Mouse (Mus musculus) midbrain, embryonic 12.5 days (tissue): ENCODE results near the gene Ptprn. TPM values are rescaled to one million over a fixed set of nuclear protein-coding genes. Genes with fewer than 3 reads are reported as not detected.

Experiments used
- ATAC-seq: fragments of 200-750 bp; cut with Nextera tagmentation; 2 replicates; pipeline ENCODE4 v1.8.0; 2017; ENCODE audit warnings: low read depth, moderate TSS enrichment, moderate library complexity; ENCODE audit not compliant: low FRiP score
- H3K27ac ChIP-seq: fragments of 300-500 bp; sonication (generic); replicated peaks from 2 replicates; pipeline ENCODE4 v1.5.1; 2016; ENCODE audit warnings: mild to moderate bottlenecking
- H3K27me3 ChIP-seq: fragments of 300-500 bp; sonication (generic); 2 replicates; pipeline ENCODE4 v1.6.1; 2016; ENCODE audit warnings: mild to moderate bottlenecking
- H3K36me3 ChIP-seq: fragments of 300-500 bp; sonication (generic); 2 replicates; pipeline ENCODE4 v1.6.1; 2016
- H3K4me1 ChIP-seq: fragments of 300-500 bp; sonication (generic); 2 replicates; pipeline ENCODE4 v1.6.1; 2016
- H3K4me2 ChIP-seq: fragments of 300-500 bp; sonication (generic); replicated peaks from 2 replicates; pipeline ENCODE4 v1.6.1; 2016; ENCODE audit warnings: mild to moderate bottlenecking, moderate library complexity
- H3K4me3 ChIP-seq: fragments of 300-500 bp; sonication (generic); 2 replicates; pipeline ENCODE4 v1.5.1; 2016; ENCODE audit warnings: mild to moderate bottlenecking
- H3K9ac ChIP-seq: fragments of 300-500 bp; sonication (generic); replicated peaks from 2 replicates; pipeline ENCODE4 v1.6.1; 2016; ENCODE audit warnings: mild to moderate bottlenecking, moderate library complexity
- H3K9me3 ChIP-seq: fragments of 300-500 bp; sonication (generic); 2 replicates; pipeline ENCODE4 v1.6.1; 2016; ENCODE audit warnings: mild to moderate bottlenecking
- WGBS: fragments of 180-500 bp; shearing (Covaris S2); methylation state at CpG from one replicate; pipeline ENCODE4 v1.1.7; 2016; 5-methylcytosine and 5-hydroxymethylcytosine counted together
- polyA plus RNA-seq: library from polyadenylated mRNA; unstranded; fragments of >200 nt; fragmentation: Nextera tagmentation; extraction: Ambion mirVana; gene quantifications from 2 replicates; pipeline ENCODE4 v1.2.1, GENCODE M21; 2016

The Ptprn gene
- polyA plus RNA-seq, 1 experiment from 2014 or later: 9.3 TPM

DNA sequence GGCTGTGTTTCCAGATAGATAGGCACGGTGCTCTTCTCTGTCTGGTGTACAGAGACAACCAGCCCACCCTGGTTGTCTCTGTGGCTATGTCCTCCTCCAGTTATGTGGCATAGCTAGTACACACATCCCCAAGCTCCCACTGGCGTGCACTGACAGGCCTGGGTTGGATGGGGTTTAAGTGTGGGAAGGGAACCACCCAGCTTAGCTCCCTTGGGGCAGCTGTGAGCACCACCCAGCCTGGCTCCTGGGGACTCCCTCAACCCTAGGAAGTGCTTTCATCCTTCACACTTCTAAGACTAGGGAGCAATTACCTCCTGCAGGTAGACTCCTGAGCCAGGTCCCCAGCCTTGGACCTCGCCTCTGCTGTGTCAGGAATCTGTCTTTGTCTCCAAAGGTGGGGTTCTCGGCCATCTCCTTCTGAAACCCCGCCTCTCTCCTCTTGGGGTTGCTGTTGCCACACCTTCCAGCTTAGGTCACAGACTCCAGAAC is 32.6 kb downstream of the Ptprn start, which contains the start of gene A630095N17Rik:
Gene A630095N17Rik, minus strand, starts transcription at position 439 of the 489 bp plus-strand sequence.
- 85% methylated on average over 5 of the region's 5 CpGs for WGBS
- ATAC-seq: no peak
- peaks cover 25% of the 10 kb centered on the region for H3K27me3 ChIP-seq
- H3K4me3 ChIP-seq: no peak within 1 kb of the TSS
- H3K36me3 ChIP-seq: no peaks in the 10 kb centered on the region
- H3K4me1 ChIP-seq: peaks cover 10% of the 10 kb centered on the region; the same call in 1 of the 2 replicates
- no peak within 1 kb of the TSS for H3K9ac ChIP-seq
- H3K4me2 ChIP-seq: no peak within 1 kb of the TSS
- no peak within 1 kb of the TSS for H3K27ac ChIP-seq
- H3K9me3 ChIP-seq: no peaks in the 10 kb centered on the region

DNA sequence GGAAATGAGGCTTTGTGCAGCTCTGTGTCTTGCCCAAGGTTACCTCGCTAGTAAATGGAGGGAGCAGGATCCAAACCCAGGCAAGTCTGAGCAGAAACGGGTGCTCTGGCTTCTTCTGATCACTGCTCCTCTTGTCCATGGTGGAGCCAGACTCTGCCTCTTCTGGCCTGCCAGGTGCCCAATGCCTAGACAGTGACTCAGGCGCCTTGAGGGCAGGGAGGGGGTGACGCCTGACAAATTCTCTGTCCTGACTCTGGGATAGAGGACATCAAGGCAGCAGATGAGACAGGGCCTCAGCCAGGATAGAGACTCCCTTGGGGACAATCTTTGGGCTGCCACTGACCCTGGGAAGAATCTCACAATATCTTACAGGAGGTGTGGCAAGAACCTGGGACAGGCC is 33.1 kb downstream of the Ptprn start:
- Histone ChIP-seq H3K27ac (no peak overlapping the region), H3K4me2 (no peak overlapping the region), H3K4me1 (peaks cover 10% of the 10 kb centered on the region; the same call in 1 of the 2 replicates), H3K27me3 (peaks cover 30% of the 10 kb centered on the region), H3K9ac (no peak overlapping the region), H3K4me3 (no peak overlapping the region), H3K9me3 (no peaks in the 10 kb centered on the region), H3K36me3 (no peaks in the 10 kb centered on the region)
- 80% methylated on average over 4 of the region's 4 CpGs for WGBS
- ATAC-seq: no peak

DNA sequence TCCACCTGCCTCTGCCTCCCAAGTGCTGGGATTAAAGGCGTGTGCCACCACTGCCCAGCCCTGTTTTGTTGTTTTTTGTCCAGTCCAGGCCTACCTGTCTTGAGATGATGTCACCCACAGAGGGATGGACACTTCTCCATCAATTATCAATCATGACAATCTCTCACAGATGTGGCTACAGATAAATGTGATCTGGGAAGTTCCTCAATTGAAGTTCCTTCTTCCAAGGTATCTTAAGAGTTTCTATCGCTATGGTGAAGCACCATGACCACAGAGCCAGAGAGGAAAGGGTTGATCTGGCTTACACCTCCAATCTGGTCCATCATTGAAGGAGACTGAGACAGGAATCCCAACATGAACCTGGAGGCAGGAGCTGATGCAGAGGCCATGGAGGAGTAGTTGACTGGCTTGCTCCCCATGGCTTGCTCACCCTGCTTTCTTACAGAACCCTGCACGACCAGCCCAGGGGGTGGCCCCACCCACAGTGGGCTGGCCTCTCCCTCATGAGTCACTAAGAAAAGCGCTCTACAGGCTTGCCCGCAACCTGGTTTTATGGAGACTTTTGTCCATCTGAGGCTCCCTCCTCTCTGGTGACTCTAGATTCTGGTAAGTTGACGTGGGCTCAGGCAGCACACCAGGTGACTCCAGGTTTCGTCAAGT is 33.8 kb downstream of the Ptprn start:
- no peak for ATAC-seq
- WGBS: 77% methylated on average over 7 of the region's 7 CpGs

DNA sequence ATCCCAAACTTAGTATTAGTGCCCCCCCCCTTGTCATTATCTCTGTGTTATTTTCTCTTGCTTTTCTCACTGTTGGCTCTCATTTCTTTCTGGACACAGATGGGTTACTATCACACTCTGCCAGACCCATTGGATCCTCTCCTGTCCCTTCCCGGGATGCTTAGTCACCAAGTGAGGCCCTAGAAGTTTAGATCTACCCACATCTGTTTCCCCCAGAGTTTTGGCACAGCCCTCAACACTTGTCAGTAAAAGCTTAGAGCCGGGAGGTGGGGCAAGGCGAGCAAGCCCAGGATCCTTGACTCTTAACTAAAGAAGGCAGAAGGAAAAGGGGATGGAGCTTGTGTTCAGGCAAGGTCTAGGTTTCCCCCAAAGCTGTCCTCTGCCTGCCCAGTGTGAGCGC is 35.1 kb downstream of the Ptprn start:
- no peak overlapping the region for H3K27ac ChIP-seq
- H3K27me3 ChIP-seq: peaks cover 28% of the 10 kb centered on the region
- no peak overlapping the region for H3K4me2 ChIP-seq
- H3K4me3 ChIP-seq: no peak overlapping the region
- no peak overlapping the region for H3K9ac ChIP-seq
- no peaks in the 10 kb centered on the region for H3K4me1 ChIP-seq
- no peak for ATAC-seq
- WGBS: 73% methylated on average over 4 of the region's 4 CpGs
- no peaks in the 10 kb centered on the region for H3K36me3 ChIP-seq
- no peaks in the 10 kb centered on the region for H3K9me3 ChIP-seq

More for the DNA sequence above, 33.8 kb downstream of the Ptprn start:
- Histone ChIP-seq H3K27me3 (peaks cover 35% of the 10 kb centered on the region), H3K4me1 (0 out of 2 replicates have a peak, but pooled peaks cover 4% of the 10 kb centered on the region), H3K4me3 (no peak overlapping the region), H3K9ac (no peak overlapping the region), H3K36me3 (no peaks in the 10 kb centered on the region), H3K9me3 (no peaks in the 10 kb centered on the region), H3K4me2 (no peak overlapping the region), H3K27ac (no peak overlapping the region)

DNA sequence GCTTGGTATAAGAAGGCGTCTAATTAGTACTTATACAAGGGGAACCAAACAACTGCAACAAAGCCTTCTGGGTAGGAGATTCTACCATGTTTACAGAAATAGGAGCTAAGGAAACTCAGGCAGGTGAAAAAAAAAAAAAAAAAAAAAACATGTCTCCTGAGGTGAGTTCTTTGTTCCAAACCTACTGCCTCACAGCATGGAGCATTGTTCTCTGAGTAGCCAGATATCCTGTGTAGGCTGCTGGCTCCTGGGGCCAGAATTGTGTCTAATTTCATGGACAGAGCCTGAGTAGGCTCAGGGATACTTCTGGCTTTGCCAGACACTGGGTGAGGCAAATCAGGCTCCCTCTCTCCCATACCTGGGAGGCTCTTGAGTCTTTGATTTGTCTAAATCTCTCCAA is 36.6 kb downstream of the Ptprn start:
- WGBS: 83% methylated on average over 1 of the region's 1 CpGs
- no peaks in the 10 kb centered on the region for H3K9me3 ChIP-seq
- H3K27me3 ChIP-seq: peaks cover 37% of the 10 kb centered on the region

DNA sequence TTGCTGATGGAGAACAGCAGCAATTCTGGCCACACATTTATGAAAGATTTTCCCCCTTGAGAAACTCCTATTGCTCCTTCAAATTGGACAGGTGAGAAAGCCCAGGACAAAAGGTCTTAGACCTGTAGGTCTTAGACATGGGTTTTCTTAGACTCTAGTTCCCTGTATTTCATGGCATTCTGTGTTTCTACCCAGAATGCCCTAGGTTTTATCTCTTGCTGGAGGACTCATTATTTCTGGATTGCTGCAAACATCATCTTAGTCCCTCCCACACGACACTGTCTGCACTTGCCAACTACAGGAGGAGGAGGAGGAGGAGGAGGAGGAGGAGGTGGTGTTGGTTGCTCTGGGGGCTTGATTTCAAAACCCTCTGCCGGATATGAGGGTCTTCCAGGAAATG is 38.2 kb downstream of the Ptprn start:
- H3K4me2 ChIP-seq: no peak overlapping the region
- 78% methylated on average over 2 of the region's 2 CpGs for WGBS
- peaks cover 47% of the 10 kb centered on the region for H3K27me3 ChIP-seq
- no peaks in the 10 kb centered on the region for H3K36me3 ChIP-seq
- H3K9me3 ChIP-seq: no peaks in the 10 kb centered on the region
- no peak overlapping the region for H3K4me3 ChIP-seq
- no peak overlapping the region for H3K27ac ChIP-seq
- no peak for ATAC-seq
- H3K4me1 ChIP-seq: no peaks in the 10 kb centered on the region
- no peak overlapping the region for H3K9ac ChIP-seq

More for the DNA sequence above, 36.6 kb downstream of the Ptprn start:
- no peak overlapping the region for H3K27ac ChIP-seq
- no peak overlapping the region for H3K4me2 ChIP-seq
- H3K4me1 ChIP-seq: no peaks in the 10 kb centered on the region
- no peak overlapping the region for H3K9ac ChIP-seq
- no peak overlapping the region for H3K4me3 ChIP-seq
- no peaks in the 10 kb centered on the region for H3K36me3 ChIP-seq
- no peak for ATAC-seq

DNA sequence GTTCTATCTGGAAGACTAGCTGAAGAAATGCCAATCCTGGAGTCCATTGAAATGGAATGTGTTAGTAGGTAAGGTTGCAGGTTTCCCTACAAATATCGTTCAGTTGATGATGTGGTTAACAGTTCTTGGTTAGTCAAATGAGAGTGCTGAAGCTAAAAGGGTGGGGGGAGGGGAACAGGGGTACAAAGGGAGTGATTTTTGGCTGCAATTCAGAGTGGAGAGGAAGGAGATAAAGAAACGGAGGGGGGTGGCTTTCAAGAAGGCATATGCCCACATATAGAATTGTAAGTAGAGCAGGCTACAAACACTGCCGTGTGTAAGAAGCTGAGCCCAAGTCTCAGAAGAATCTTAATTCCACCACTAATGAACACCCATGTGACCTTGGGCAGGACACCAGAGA is 38.8 kb downstream of the Ptprn start:
- WGBS: 70% methylated on average over 3 of the region's 3 CpGs

DNA sequence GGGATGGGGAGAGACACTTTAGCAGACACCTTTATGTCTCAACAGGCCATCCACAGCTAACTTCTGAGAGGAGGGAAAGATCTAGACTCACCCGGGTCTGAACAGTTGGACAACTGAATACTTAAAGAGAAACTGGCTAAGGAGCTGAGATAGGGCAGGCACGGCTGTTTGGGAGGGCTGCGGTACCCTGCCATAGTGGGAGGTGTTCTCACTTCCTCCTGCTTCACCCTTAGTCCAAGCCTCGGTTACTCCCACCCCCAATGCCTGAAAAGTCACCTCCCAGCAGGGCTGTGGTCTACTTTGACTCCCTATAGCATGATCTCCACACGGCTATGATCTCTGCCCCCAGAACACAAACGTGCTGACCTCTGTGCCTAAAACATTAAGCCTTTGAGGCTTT is 40.8 kb downstream of the Ptprn start:
- WGBS: 76% methylated on average over 6 of the region's 6 CpGs
- Histone ChIP-seq H3K4me3 (no peak overlapping the region), H3K9ac (no peak overlapping the region), H3K9me3 (no peaks in the 10 kb centered on the region), H3K27me3 (peaks cover 67% of the 10 kb centered on the region), H3K27ac (no peak overlapping the region), H3K4me2 (no peak overlapping the region), H3K4me1 (peaks cover 13% of the 10 kb centered on the region), H3K36me3 (no peaks in the 10 kb centered on the region)
- ATAC-seq: no peak

More for the DNA sequence above, 38.8 kb downstream of the Ptprn start:
- Histone ChIP-seq H3K9me3 (no peaks in the 10 kb centered on the region), H3K36me3 (no peaks in the 10 kb centered on the region), H3K4me1 (no peaks in the 10 kb centered on the region), H3K4me2 (no peak overlapping the region), H3K4me3 (no peak overlapping the region), H3K9ac (no peak overlapping the region), H3K27me3 (peaks cover 53% of the 10 kb centered on the region), H3K27ac (no peak overlapping the region)
- ATAC-seq: no peak

DNA sequence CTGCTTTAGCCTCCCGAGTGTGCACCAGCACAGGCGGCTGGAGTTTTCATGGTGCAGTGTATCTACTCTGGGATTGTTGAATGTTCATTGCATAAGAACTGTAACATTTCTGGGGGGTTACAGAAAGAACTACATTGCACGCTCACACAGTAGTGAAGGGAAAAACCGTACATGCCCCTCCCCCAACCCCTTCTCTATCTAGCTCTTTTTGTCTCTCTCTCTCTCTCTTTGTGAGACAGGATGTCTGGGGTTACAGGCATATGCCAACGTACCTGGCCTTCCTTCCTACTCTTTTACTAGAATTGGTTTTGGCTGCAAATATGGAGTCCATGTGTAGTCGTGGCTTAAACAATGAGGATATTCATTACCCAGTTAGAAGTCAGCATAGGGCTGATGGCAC is 41.4 kb downstream of the Ptprn start:
- no peak overlapping the region for H3K4me3 ChIP-seq
- no peak overlapping the region for H3K9ac ChIP-seq
- no peak for ATAC-seq
- no peak overlapping the region for H3K27ac ChIP-seq
- H3K4me2 ChIP-seq: no peak overlapping the region
- H3K27me3 ChIP-seq: peaks cover 73% of the 10 kb centered on the region
- no peaks in the 10 kb centered on the region for H3K9me3 ChIP-seq
- 90% methylated on average over 6 of the region's 6 CpGs for WGBS
- peaks cover 19% of the 10 kb centered on the region for H3K4me1 ChIP-seq
- no peaks in the 10 kb centered on the region for H3K36me3 ChIP-seq

DNA sequence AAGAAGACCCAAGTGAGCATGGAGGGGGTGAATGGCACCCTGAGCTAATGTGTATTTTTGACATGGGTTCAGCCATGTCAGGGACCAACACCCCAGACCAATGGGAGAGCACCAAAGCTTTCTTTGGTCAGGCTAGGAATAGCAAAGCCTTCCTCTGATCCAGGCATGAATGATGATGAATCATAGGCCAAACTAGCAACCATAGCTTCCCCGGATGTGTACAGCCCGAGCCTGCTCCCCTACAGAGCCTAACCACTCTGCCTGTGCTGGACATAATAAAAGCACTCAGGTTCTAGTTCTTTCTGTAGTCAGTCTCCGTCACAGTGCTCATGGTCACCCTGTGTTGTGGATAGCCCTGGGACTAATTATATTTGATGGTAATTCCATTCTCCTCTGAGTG is 42.8 kb downstream of the Ptprn start:
- Histone ChIP-seq H3K9ac (no peak overlapping the region), H3K4me1 (peaks cover 20% of the 10 kb centered on the region), H3K27me3 (peaks cover 79% of the 10 kb centered on the region), H3K27ac (no peak overlapping the region), H3K4me3 (no peak overlapping the region), H3K9me3 (no peaks in the 10 kb centered on the region), H3K4me2 (no peak overlapping the region), H3K36me3 (no peaks in the 10 kb centered on the region)
- 78% methylated on average over 3 of the region's 3 CpGs for WGBS
- no peak for ATAC-seq

DNA sequence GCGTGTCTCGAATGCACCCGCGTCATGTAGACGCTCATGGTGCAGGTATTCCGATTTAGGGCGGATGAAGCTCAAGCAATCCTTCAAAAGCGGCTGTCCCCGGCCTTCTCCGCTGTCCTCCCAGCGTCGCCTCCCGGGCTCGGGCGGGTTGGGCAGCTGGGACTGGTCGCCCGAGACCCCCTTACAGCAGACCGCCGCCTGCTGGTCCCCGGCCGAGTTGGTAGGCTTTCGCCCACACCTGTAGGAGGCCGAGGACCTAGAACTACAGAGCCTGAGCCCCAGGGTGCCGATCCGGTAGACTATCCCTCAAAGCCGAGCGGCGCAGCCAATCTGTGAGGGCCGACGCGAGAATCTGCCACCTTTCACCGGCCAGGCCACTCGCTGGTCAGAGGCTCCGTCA is 44.8 kb downstream of the Ptprn start, which contains the start of gene Tuba4a:
Gene Tuba4a, minus strand, starts transcription at position 335 of the 400 bp plus-strand sequence.
- Histone ChIP-seq H3K27me3 (peaks cover 81% of the 10 kb centered on the region), H3K27ac (no peak within 1 kb of the TSS), H3K4me3 (peak within 1 kb of the TSS; percentile 52), H3K9me3 (no peaks in the 10 kb centered on the region), H3K9ac (peak within 1 kb of the TSS; percentile 60), H3K36me3 (peaks cover 15% of the 10 kb centered on the region), H3K4me1 (peaks cover 20% of the 10 kb centered on the region), H3K4me2 (peak within 1 kb of the TSS; percentile 86)
- 1% methylated on average over 34 of the region's 34 CpGs for WGBS
- 0 out of 2 replicates have a peak, but pooled peaks have one; percentile 44 for ATAC-seq

DNA sequence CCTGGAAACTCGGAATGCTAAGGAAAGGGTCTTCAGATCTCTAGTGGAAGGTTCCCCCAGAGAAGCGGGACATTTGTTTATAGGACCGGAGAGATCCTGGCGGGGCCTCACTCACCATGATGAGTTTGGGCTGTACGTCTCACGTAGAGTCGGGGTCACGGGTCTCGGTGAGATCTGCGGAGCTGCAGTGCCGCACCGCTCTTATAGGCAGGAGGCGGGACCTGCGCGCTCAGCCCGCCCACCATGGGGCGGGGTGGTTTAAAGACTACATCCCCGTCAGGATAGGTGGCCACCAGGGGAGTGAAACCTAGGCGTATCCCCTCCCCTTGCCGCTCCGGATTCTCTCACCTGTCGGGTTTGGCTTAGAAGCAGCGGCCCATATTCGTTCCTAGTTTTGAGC is 45.2 kb downstream of the Ptprn start:
- H3K9me3 ChIP-seq: no peaks in the 10 kb centered on the region

More for the DNA sequence above, 45.2 kb downstream of the Ptprn start:
- Histone ChIP-seq H3K36me3 (peaks cover 19% of the 10 kb centered on the region), H3K9ac (peak overlapping the region; percentile 60), H3K4me3 (peak overlapping the region; percentile 52), H3K4me1 (peaks cover 20% of the 10 kb centered on the region), H3K4me2 (peak overlapping the region; percentile 86), H3K27me3 (peaks cover 81% of the 10 kb centered on the region), H3K27ac (no peak overlapping the region)
- under 1% methylated on average over 24 of the region's 24 CpGs for WGBS
- ATAC-seq: peak; percentile 87
